Mouse (Mus musculus): ENCODE measurements at regions not wholly inside any gene's neighbourhood (a gene's known extent, or its start where the extent isn't known, plus 50 kb on each side); places are given as distances from the start of the nearest gene placed in this dataset.

DNA sequence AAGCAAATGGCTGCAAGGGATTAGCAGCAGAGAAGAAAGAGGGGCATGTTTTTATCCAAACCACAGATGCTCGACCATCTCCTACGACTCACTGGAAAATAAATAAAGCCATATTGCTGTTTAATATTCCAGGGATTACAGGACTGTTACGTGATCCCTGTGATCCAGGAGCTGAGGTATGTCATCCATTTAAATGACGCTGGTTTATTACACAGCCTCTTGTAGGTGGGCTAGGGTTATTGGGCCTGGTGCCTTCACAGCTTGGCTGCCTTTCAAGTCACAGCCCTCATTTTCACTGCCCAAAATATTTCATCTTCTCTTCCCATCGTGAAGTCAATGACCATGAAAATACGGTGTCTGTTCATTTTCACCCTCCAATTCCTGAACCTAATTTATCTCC is 276.1 kb upstream of the Epha4 start:
- DNase-seq (ENCODE audit: extremely low read depth, low read depth): no peak

GRCm38 (mm10) chr1:77754326-77754725 is 239.4 kb upstream of the Epha4 start:
- no peak for DNase-seq (ENCODE audit: extremely low read depth, low read depth)

DNA sequence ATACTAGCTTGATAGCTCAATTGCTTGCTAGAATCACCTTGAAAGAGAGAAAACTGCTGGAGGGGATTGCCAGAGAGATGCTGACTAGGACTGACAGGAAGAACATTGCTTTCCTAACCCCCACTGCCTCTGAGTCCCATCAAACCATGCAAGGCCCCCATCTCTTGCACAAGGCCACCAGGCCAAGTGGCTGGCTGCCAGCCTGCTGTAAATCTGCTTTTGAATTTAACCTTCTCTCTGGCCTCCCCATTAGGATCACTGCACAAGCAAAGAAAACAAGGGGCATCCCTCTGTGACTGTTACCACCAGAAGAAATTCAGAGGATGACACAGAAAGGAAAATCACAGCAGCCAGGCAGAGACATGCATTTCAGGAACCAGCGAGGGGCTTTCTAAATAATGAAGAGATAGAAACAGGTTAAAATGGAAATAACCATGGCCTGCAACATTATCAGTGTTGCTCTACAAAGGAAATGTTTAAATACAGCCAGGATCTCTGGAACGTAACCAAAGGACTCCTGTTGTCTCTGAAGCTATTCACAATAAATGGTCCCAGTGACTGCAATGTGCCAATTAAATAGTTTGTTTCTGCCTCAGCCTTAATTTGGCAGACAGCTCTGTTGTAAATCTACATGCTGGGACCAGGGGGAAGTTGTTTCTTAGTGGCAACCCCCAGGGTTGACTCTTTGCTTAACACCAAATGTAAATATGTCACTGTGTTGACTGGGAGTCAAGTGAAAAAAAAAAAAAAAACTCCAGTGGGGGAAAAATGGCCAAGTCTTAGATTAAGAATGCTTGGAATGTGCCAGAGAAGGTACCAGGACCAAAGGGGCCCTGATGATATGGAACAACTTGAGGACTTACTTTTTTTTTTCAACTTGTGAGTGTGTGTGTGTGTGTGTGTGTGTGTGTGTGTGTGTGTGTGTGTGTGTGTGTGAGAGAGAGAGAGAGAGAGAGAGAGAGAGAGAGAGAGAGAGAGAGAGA is 233.9 kb upstream of the Epha4 start:
- no peak for DNase-seq (ENCODE audit: extremely low read depth, low read depth)

DNA sequence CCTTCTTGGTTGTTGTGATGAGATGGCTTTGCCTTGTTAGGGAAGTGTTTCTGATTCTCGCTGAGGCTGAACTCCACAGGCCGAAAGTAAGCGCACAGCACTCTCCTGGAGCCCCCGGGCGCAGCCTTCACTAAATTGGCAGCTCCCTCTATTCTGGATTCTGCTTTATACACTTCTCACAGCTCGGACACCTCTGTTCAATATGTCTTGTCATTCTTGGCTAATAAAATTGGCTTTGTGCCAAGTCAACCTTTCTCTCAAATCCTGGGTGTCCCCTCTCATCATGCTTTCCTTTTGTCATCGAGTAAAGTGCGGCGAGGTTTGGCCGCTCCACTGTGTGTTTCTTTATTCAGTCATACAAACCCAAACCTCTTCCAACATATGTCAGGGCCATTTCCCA is 217.2 kb upstream of the Epha4 start:
- no peak for DNase-seq (ENCODE audit: extremely low read depth, low read depth)

DNA sequence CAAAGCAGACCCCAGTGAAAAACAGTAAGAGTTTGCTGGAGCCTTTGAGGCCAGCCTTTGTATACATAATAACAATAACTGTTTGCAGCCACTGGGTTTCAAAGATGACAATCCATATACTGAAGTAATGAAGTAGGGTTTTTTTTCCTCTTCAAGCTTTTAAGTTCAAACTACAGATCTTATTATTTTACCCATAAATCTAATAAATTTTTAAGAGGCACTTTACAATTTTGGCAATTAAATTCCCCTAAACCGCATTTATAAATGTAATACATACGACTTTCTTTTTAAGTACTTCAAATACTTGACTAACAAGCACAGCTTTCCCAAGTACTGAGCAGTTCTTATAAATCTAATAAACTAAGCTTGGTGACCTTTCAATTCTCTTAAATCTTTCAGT is 212.7 kb upstream of the Epha4 start:
- no peak for DNase-seq (ENCODE audit: extremely low read depth, low read depth)

GRCm38 (mm10) chr1:77723246-77723645 is 208.4 kb upstream of the Epha4 start:
- no peak for DNase-seq (ENCODE audit: extremely low read depth, low read depth)

DNA sequence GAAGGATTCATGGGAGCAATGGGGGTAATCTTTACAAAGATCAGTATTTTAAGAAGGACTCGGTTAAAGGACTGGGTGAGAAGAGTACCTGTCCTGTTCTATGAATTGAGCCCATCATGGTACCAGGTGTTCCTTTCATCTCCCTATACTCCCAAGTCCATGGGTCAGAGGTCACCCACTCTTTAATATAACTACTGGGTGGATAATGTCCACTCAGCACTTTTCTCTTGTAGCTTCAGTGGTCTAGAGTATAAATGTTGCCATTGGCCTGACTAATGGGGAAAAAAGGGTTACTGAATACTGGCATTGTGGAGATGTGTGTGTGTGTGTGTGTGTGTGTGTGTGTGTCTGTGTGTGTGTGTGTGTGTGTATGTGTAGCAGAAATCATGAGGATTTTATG is 206.0 kb upstream of the Epha4 start:
- DNase-seq (ENCODE audit: extremely low read depth, low read depth): no peak

DNA sequence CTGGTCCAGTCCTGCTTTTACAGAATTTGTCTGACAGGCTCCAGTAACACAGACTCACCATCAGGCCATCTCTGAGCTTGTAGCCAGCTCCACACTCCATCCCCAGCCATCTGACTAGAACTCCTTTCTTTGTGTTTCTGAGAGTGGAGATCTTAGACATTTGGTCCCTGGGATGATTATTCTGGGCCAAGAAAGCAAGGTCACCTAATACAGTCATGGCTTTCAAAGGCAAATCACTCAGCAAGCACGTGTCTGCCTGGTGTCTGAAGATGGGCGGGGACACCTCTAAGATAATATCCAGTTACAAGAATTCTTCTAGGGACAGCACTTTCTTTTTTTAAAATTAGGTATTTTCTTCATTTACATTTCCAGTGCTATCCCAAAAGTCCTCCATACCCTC is 198.1 kb upstream of the Epha4 start:
- DNase-seq (ENCODE audit: extremely low read depth, low read depth): no peak

- DNase-seq (ENCODE audit: extremely low read depth, low read depth): no peak
Observed at GRCm38 (mm10) chr1:77708202-77709020, 193.5 kb upstream of the Epha4 start.

- no peak for DNase-seq (ENCODE audit: extremely low read depth, low read depth)
Observed at GRCm38 (mm10) chr1:77695228-77696018, 180.5 kb upstream of the Epha4 start.

- no peak for DNase-seq (ENCODE audit: extremely low read depth, low read depth)
Observed at GRCm38 (mm10) chr1:77663345-77663744, 148.5 kb upstream of the Epha4 start.

DNA sequence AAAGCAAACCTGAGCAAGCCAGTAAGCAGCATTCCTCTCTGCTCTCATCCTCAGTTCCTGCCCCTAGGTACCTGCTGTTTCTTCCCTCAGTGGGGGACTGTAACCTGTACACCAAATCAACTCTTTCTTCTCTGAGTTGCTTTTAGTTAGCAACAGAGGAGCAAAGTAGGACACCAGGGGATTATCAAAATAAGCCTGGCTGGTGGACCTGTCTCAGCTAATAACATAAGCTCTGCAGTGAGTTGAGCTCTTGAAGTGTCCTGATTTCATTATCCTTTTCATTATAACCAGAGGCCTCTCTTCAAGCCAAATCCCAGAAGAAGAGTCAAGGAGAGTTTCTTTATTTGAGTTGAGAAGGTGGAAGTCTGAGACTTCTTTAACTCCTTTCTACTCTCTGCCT is 145.5 kb upstream of the Epha4 start:
- DNase-seq (ENCODE audit: extremely low read depth, low read depth): no peak

GRCm38 (mm10) chr1:77637025-77637424 is 122.1 kb upstream of the Epha4 start:
- DNase-seq (ENCODE audit: extremely low read depth, low read depth): no peak

DNA sequence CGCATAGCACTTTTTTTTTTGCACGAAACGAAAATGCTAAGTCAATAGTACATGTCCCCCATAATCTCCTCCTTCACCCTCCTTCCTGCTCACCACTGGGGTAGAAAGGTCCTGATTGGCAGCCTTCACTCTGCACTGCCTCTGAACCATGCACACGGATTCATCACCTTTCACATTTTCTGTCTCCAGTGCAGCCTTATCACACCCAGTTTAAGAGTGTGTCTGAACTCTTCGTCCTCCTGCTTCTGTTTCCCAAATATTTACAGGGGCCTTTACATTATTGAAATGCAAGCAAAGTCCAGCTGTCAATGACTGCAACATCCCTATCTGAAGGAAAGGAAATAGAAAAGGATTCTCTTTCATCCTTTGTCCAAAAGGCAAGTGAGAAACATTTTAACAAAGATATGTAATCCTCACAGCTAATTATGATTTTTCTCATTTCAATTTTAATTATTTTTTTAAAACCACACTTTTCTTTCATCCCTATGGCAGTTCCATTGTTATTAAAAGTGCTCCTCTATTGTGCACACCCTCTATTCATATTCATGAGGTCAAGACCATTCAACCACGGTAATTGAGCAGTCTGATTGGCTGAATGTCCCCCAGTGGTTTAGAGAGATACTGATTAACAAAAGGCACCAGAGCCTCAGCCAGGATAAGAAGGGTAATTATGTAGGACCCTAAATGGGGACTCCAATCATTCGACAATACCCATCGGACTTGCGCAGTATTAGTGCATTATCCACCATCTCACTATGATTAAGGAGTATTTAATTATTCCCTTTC is 114.8 kb upstream of the Epha4 start:
- DNase-seq (ENCODE audit: extremely low read depth, low read depth): no peak

DNA sequence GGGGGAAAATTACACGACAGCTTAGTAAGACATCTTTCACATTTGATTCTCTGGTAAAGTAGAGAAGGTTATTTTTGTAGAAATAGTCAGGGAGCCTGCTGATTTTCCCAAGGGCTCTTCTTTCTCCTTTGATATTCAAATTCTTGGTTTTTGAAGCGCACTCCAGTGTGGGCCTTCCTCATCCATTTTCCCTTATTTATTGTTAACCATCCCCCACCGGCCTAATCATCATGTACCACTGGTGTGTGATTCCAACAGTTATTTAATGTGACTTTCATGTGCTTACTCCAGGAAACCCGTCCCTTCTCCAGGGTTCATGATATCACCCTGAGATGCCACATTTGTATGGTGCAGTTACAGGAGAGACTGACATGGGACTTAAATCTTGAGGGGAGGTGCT is 114.0 kb upstream of the Epha4 start:
- no peak for DNase-seq (ENCODE audit: extremely low read depth, low read depth)

- no peak for DNase-seq (ENCODE audit: extremely low read depth, low read depth)
Observed at GRCm38 (mm10) chr1:77617490-77617889, 102.6 kb upstream of the Epha4 start.

DNA sequence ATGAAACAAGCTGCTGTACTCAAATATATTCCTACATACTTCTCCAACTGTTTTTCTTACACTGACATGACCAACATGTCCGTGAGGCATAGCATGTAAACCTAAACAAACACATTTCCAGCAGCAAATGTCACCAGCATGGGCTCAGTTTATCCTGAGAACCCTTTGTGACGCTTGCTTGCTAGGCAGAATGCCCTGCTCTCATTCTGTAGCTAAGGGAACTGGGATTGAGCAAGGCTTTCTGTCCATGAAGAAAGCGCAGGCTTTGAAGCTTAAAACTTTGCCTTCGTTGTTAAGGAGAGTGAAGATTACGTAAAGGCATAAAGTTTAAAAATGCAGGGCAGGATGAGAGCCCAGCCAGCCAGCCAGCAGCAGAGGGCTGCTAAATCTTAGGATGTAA is 85.6 kb upstream of the Epha4 start:
- DNase-seq (ENCODE audit: extremely low read depth, low read depth): no peak

- DNase-seq (ENCODE audit: extremely low read depth, low read depth): no peak
Observed at GRCm38 (mm10) chr1:77592649-77593048, 77.8 kb upstream of the Epha4 start.

GRCm38 (mm10) chr1:77592248-77592647 is 77.4 kb upstream of the Epha4 start:
- no peak for DNase-seq (ENCODE audit: extremely low read depth, low read depth)

GRCm38 (mm10) chr1:77589423-77589822 is 74.5 kb upstream of the Epha4 start:
- DNase-seq (ENCODE audit: extremely low read depth, low read depth): no peak

- DNase-seq (ENCODE audit: extremely low read depth, low read depth): no peak
Observed at GRCm38 (mm10) chr1:77585520-77585919, 70.6 kb upstream of the Epha4 start.
